Mouse (Mus musculus) testis, adult 2 months (tissue): ENCODE data around the gene Lgals9. TPM values are rescaled to one million over a fixed set of nuclear protein-coding genes. Genes with fewer than 3 reads are reported as not detected.

Experiments
- H3K27ac ChIP-seq: fragments of 200-500 bp; 2 replicates; pipeline ENCODE4 v1.5.1; 2012; ENCODE audit warnings: low read depth, low read length; ENCODE audit not compliant: control insufficient read depth, insufficient read depth
- H3K27me3 ChIP-seq: fragments of 200-500 bp; 2 replicates; pipeline ENCODE4 v1.6.1; 2012; ENCODE audit warnings: mild to moderate bottlenecking, low read length, moderate library complexity; ENCODE audit not compliant: control insufficient read depth, insufficient read depth
- H3K36me3 ChIP-seq: fragments of 200-500 bp; 2 replicates; pipeline ENCODE4 v1.6.1; 2012; ENCODE audit warnings: mild to moderate bottlenecking, low read length; ENCODE audit not compliant: control insufficient read depth, insufficient read depth
- H3K4me1 ChIP-seq: fragments of 200-500 bp; 2 replicates; pipeline ENCODE4 v1.6.1; 2012; ENCODE audit warnings: low read length; ENCODE audit not compliant: control insufficient read depth, insufficient read depth
- H3K4me3 ChIP-seq: fragments of 200-500 bp; 2 replicates; pipeline ENCODE4 v1.5.1; 2012; ENCODE audit warnings: low read depth, mild to moderate bottlenecking, low read length, moderate library complexity, mixed read lengths; ENCODE audit not compliant: control insufficient read depth
- CTCF ChIP-seq: fragments of 200-500 bp; IDR thresholded peaks from 2 replicates; pipeline ENCODE4 v1.5.1; 2012; ENCODE audit warnings: low read depth, mild to moderate bottlenecking, inconsistent platforms, low read length, moderate library complexity; ENCODE audit not compliant: control insufficient read depth, insufficient read depth, insufficient replicate concordance
- POLR2A ChIP-seq: fragments of 200-500 bp; IDR thresholded peaks from 2 replicates; pipeline ENCODE4 v1.6.1; 2012; ENCODE audit warnings: low read depth, mild to moderate bottlenecking, inconsistent platforms, low read length, moderate library complexity; ENCODE audit not compliant: control insufficient read depth
- polyA plus RNA-seq: library from polyadenylated mRNA; depleted of rRNA; stranded (reverse); fragments of >200 nt; gene quantifications from 2 replicates; pipeline ENCODE4 v1.2.3, GENCODE M21; 2012

Lgals9 gene
- polyA plus RNA-seq, 1 experiment, result 6.3 TPM

DNA sequence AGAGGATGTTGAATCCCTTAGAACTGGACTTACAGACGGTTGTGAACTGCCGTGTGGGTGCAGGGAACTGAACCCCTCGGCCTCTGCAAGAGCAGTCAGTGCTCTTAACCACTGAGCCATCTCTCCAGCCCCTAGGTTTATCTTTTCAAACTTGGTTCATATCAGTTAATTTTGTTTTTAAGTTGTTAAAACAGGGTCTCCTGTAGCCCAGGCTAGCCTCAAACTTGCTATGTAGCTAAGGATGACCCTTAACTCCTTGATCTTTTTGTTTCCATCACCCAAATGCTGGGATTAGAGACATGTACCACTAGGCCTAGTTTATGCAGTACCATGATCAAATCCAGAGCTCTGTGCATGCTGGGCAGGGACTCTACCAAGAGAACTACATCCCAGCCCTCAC, 13.0 kb downstream of the Lgals9 start:
- no peak overlapping the region for H3K27ac ChIP-seq
- H3K27me3 ChIP-seq, result no peaks in the 10 kb centered on the region
- H3K4me3 ChIP-seq, result no peak overlapping the region
- H3K36me3 ChIP-seq, result no peaks in the 10 kb centered on the region
- TF ChIP-seq CTCF, result no peak
- no peaks in the 10 kb centered on the region; the same call in 1 of the 2 replicates for H3K4me1 ChIP-seq

DNA sequence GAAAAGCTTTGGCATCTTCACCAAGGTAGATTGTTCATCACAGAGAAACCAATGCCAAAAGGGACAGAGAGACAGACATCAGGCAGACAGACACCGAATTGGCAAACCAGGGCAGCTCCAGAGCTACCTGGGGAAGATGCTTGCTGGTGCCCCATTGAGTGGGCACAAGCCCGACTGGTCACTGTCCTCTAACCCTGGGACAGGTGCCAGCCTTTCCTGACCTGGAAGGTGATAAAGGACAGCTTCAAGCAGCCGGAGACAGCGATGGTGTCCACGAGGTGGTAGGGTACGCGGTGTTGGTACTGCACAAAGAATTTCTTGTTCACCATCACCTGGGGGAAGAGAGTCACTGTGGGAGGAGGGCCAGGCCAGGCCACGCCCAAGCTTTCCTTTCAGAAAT, 13.7 kb downstream of the Lgals9 start:
- TF ChIP-seq CTCF (no peak), POLR2A (no peak)
- no peaks in the 10 kb centered on the region; the same call in 1 of the 2 replicates for H3K4me1 ChIP-seq
- H3K4me3 ChIP-seq, result no peak overlapping the region
- no peaks in the 10 kb centered on the region for H3K27me3 ChIP-seq
- no peaks in the 10 kb centered on the region for H3K36me3 ChIP-seq
- no peak overlapping the region for H3K27ac ChIP-seq

DNA sequence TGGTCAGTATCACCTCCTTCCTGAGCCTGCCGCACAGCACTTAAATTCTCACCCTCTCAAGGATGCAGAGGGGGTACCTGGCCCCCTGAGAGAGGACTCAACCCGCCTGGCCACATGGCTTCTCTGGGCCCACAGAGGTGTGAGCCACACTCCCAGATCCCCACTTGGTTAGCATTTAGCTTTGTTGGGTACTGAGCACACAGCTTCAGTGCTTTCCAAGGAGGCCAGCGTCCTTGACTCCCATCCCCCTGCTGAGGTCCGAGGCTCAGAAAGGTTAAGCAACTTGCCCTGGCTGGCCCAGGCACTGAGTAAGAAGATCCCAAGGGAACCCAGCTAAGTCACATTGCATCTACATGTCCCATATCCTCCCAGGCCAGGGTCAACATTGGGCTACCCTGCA, 16.6 kb downstream of the Lgals9 start:
- Histone ChIP-seq H3K4me3 (no peak overlapping the region), H3K4me1 (no peaks in the 10 kb centered on the region; the same call in 1 of the 2 replicates), H3K27me3 (no peaks in the 10 kb centered on the region), H3K27ac (no peak overlapping the region), H3K36me3 (no peaks in the 10 kb centered on the region)
- no peak for TF ChIP-seq POLR2A
- no peak for TF ChIP-seq CTCF

DNA sequence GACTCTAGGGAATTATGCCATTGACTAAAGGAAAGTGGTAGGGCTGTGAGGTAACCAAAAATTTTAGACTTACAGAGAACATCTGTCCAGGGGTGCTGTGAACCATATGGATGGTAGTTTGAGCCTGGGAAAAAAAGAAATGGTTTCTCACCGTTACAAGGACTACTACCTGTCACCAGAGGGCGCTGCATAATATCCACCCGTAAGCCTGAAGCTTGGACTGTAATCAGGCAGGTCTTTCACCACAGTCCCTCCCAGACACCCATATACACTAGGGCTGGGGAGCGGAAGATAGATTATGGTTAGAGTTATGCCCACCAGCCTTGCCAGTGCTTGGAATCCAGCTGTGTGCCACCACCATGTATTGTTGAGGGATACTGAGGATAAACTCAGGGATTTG, 17.4 kb downstream of the Lgals9 start:
- Histone ChIP-seq H3K4me3 (no peak overlapping the region), H3K4me1 (no peaks in the 10 kb centered on the region), H3K36me3 (no peaks in the 10 kb centered on the region), H3K27ac (no peak overlapping the region), H3K27me3 (no peaks in the 10 kb centered on the region)
- TF ChIP-seq CTCF (peak; percentile 25; the same call in 1 of the 2 replicates), POLR2A (no peak)

DNA sequence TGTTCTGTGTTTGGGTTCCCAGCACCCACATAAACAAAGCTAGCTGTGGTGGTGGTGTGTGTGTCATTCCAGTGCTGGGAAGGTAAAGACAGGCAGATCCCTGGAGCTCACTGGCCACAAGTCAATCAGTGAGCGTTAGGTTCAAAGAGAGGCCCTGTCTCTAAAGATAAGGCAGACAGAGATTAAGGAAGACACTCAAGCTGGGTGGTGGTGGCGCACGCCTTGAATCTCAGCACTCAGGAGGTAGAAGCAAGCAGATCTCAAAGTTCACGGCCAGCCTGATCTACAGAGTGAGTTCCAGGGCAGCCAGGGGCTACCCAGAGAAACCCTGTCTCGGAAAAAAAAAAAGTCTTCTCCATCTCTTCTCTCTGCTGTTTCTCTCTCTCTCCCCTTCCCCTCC, 23.5 kb downstream of the Lgals9 start:
- Histone ChIP-seq H3K4me1 (no peaks in the 10 kb centered on the region; the same call in 1 of the 2 replicates), H3K36me3 (no peaks in the 10 kb centered on the region), H3K27me3 (no peaks in the 10 kb centered on the region), H3K4me3 (no peak overlapping the region), H3K27ac (no peak overlapping the region)
- TF ChIP-seq POLR2A (no peak), CTCF (no peak)

DNA sequence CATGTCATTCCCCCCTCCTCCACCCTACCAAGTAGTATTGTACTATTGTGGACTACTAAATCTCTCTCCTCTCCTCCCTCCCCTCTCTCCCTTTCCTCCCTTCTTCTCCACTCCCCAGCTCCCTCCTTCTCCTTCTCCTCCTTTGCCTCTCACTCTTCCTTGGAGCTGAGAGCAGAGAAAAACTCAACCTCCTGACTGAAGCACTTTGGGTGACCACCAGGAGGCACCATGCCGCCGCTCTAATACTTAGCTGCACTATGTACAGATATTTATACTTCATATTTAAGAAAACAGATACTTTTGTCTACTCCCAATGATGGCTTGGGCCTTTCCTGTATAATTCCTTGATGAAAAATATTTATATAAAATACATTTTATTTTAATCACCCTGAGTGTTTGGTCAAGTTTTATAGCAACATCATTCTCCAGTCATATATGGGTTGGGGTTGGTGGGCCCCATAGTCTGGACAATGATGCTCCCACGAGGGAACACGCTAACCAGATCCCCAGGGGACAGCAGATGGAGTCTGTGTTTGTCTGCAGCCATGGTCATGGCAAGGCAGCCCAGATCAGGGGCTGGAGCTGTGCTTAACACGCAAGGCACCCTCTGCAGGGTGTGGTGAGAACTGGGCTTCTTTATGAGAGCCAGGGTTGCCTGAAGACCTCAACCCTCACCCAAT, 24.8 kb downstream of the Lgals9 start:
- TF ChIP-seq POLR2A, result no peak
- no peak for TF ChIP-seq CTCF
- H3K36me3 ChIP-seq, result no peaks in the 10 kb centered on the region
- no peaks in the 10 kb centered on the region; the same call in 1 of the 2 replicates for H3K4me1 ChIP-seq
- no peak overlapping the region for H3K4me3 ChIP-seq
- no peak overlapping the region for H3K27ac ChIP-seq
- no peaks in the 10 kb centered on the region for H3K27me3 ChIP-seq

DNA sequence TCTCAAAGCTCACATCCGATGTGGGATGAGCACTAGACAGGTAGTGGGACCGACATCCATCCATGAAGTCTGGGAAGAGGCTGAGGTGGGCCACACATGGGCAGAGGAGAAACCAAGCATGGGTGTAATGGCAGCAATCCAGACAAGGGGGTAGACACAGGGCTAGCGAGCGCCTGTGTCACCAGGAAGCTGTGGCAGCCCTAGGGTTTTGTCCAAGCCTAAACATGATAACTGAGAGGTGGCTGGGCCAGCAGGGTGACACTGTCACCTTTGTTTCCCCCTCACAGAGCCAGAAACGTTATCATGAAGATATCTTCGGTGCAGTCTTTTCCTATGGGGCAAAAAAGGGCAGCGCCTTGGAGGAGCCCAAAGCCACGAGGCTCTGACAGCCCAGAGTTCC, 25.4 kb downstream of the Lgals9 start:
- no peak overlapping the region for H3K27ac ChIP-seq
- no peaks in the 10 kb centered on the region for H3K27me3 ChIP-seq
- no peak overlapping the region for H3K4me3 ChIP-seq
- no peaks in the 10 kb centered on the region; the same call in 1 of the 2 replicates for H3K4me1 ChIP-seq
- H3K36me3 ChIP-seq, result no peaks in the 10 kb centered on the region
- TF ChIP-seq CTCF (no peak), POLR2A (no peak)

DNA sequence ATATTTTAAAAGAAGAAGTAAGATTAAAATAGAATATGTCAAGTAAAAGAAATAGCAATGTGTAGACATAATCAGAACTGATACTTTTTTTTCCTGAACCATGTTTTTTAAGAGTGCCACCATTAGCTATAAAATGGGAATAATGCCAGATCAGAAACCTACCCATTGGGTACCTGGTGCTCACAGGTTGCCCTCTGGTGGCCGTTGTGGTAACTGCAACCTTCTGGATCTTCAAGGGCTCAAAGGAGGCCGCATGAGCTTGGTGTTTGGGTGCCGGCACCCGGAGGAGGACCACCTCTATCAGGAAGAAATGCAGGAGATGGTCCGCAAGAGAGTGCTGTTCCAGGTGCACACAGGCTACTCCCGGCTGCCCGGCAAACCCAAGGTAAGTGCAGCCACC, 28.5 kb downstream of the Lgals9 start:
- no peak overlapping the region for H3K4me3 ChIP-seq
- no peaks in the 10 kb centered on the region for H3K27me3 ChIP-seq
- H3K4me1 ChIP-seq, result no peaks in the 10 kb centered on the region; the same call in 1 of the 2 replicates
- no peaks in the 10 kb centered on the region for H3K36me3 ChIP-seq
- TF ChIP-seq POLR2A (no peak), CTCF (peak; percentile 86)
- no peak overlapping the region for H3K27ac ChIP-seq
